Mouse (Mus musculus): Measurements from ENCODE around the gene Smarca2.

DNA sequence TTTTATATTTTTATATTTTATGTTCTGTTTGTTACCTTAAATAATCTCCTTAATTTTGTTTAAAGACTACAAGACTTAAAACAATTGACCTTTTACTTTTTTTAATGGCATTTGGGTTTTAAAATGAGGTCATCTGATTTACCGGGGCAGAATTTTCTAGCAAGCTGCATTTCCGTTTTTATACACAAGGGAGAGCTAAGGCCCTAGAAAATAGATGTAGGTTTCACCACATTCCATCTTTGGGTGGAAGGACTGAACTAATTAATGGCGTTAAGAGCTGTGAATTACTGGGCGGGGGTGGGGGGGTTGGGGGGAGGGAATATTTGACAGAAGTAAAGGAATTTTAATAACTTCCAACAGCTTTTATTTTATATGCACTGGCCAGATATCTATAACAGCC is 127.0 kb downstream of the Smarca2 start:
- TF ChIP-seq CTCF (IDR thresholded peaks at IDR 0.05; ENCODE audit: low read depth) = no peak
- TF ChIP-seq EP300 (IDR thresholded peaks at IDR 0.05; ENCODE audit: low read depth) = no peak

All from liver, embryonic 14.5 days (tissue).